Mouse (Mus musculus): ENCODE measurements around the gene Tprg. TPM values are rescaled to one million over a fixed set of nuclear protein-coding genes. Genes with fewer than 3 reads are reported as not detected.

Tprg gene
- total RNA-seq, 2 experiments from 2014 or later: not detected

DNA sequence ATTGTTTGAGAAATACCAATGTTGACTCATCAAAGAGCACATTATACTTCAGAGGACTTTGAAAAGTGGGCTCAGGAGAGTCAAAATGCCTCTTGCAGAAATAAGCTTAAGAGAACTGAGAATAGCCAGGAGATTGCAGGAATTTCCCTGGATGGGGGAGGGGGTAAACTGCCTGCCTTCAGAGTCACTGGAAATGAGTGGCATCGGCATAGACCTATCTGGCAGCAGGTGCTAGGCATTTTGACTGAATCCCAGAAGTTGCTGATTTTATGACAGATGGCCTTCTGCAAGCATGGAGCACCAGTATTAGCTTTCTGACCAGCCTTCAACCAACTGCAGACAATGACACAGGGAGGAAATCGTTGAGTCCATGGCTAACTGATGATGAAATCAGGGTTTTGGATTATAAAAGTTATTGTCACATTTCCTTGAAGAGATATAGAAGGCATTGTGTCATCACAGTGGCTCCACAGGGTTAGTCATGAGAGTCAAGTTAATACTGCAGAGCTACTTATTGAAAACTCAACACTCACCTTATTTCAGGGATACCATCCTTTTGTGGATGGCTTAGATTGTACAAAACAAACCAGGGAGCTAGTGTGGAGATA is 39.1 kb downstream of the Tprg start:
- intact Hi-C loops (cut with DNase I): no loop called here
- no peak for DNase-seq

DNA sequence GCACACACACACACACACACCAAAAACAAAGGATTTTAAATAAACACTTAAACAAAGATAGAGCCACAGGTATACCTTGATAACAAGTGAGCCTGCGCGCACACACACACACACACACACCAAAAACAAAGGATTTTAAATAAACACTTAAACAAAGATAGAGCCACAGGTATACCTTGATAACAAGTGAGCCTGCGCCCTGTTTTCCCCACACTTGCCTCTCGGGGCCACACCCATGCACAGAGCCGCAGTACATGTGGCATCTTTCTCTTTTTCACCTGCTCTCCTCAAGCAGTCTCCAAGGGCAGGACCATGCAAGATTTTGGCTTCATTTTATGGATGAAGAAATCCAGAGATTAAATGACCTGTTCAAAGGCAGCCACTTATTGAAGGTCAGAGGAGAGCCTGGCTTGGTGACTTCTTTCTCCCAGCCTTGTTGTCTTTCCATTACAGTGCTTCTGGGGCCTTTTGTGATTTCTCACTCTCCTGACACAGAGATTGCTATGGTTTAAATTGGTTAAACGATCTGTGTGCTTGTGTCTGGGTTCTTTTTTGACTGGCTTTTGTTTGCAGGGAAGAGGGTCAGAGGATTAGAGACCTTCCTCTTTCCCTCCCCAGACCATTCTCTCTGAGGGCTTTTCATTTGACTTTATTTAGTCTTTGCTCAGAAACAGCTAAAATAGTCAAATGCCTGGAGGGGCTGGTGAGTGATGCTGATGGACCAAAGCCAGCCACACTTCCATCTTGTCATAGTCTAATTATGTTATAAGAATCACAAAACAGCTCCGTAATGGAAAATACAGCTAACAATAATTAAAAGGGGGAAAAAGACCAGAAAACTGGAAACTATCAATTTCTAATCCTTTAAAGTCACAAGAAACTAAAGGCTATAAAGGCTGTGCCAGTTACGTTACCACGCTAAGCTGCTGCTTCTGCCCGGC is 46.9 kb downstream of the Tprg start:
- intact Hi-C loops (cut with DNase I): no loop called here
- DNase-seq: no peak

DNA sequence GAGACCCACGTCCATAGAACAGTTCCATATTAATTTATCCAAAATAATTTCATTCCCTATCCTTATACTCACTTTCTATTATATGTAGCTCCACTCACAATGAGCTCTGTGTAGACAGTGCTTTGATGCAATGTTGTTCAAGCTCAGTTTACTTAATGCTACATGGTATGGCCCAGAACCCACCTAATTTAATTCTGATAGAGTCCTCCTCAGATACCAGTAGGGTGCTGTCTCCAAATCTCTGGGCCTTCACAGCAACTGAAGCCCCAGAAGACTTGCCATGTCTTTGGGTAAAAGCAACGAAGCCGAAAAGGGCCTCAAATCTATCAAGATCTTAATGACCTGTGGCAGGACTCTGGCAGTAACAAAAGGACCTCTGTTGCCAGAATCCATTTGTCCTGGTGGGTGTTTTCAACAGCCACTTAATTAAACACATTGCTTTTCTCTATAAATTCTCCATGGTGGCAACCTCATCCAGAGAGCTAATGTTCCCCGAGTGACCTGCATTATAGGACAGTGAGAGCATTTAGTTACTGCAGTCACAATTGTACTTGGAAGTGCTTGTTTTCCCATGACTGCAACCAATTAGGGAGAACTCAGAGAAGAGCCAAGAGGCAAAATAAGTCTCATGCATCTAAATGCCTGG is 48.6 kb downstream of the Tprg start:
- no peak for DNase-seq
- intact Hi-C loops (cut with DNase I): no loop called here

DNA sequence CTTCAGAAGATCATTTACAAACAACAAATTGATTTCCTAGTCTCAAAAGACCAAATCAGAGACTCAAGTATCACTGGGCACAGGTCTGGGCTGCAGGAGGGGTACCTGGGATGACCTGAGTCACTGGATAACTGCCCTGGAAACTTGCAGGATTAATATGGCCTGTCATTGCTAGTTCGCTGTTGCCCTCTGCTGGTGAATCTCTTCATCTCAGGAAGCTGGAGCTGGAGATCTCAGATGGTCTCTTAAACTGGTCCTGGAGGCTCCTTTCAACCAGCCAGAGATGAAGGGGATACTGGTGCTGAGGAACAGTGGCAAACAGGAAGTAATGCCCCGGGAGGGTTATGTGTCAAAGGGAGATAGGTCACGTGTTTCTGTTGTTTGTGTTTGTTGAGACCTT is 63.0 kb downstream of the Tprg start:
- intact Hi-C loops (cut with DNase I): loop anchor here (2.0 to 5.0 kb wide), 3 partner anchors 283 to 1387 kb away; no protein-coding TSS in a partner anchor
- peak; percentile 42 to 47 for DNase-seq

DNA sequence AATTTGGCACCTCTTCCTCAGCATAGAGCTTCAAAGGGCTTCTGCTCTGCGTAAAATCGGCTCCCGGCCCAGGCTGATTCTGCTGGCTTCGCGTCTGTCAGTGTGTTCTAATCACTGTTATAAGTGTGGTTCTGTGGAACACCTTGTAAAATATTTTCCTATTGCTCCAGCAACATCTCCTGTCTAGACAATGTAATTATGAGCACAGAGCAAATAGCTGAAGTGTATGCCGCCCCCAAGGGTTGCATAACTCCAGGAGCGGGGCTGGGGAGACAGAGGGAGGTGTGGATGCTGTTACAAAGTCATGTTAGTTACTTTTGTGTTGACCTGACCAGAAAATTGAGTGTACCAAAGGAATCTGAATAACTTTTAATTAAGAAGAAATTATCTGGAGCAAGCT is 81.2 kb downstream of the Tprg start:
- DNase-seq: no peak
- intact Hi-C loops (cut with DNase I): no loop called here

DNA sequence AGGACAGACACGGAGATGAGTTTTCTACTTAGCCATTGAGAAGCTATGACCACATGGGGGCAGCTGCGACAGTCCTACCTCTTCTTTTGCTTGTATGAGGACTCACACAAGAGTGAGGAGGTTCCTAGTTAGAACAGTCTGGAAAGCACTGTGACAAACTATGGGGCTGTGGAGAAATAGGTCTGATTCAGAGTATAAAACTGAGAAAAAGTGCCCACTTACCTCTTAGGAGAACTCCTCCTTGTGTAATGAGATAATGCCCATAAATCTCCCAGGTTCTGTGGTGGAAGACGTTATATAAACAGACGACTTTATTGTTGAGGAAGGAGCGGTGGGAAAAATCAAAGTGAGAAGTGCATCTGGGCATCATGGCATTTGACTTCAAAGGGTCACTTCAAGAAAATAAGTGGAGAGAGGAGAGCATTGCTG is 83.4 kb downstream of the Tprg start:
- intact Hi-C loops (cut with DNase I): no loop called here
- DNase-seq: no peak

DNA sequence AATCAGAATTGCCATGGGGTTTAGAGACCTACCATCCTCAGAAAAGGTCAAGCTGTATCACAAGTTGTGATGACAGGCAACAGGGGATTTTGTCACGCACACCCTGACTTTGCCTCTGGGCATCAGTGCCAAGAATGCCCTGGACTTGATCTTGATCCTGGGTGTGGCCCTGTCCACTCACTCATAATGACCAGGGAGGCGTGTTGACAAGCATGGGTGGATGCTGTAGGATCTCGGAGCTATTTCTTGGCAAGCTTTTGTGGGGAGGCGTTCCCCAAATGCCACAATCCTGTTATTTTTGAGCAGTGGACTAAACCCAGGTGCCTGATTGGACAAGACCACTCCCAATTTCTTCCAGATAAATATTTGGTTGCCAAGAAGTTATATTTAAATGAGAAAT is 87.5 kb downstream of the Tprg start:
- DNase-seq: no peak

DNA sequence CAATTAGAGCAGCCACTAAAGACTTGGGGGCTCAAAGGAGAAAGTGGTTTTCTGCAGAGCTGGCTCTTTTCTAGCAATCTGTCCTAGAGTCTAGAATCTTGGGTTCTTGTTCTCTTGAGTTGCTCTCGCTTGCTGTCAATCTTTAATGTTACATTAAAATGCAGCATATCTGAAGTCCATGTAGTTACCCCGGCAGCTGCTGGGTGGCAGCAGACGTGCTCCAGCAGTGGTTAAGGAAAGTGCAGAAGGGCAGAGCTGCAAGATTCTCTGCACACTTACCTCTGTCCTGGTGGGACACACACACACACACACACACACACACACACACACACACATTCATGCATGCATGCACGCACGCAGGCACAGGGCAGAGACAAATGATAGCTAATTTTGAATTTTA is 88.2 kb downstream of the Tprg start:
- no peak for DNase-seq

More for the DNA sequence above, 87.5 kb downstream of the Tprg start:
- intact Hi-C loops (cut with DNase I): no loop called here

DNA sequence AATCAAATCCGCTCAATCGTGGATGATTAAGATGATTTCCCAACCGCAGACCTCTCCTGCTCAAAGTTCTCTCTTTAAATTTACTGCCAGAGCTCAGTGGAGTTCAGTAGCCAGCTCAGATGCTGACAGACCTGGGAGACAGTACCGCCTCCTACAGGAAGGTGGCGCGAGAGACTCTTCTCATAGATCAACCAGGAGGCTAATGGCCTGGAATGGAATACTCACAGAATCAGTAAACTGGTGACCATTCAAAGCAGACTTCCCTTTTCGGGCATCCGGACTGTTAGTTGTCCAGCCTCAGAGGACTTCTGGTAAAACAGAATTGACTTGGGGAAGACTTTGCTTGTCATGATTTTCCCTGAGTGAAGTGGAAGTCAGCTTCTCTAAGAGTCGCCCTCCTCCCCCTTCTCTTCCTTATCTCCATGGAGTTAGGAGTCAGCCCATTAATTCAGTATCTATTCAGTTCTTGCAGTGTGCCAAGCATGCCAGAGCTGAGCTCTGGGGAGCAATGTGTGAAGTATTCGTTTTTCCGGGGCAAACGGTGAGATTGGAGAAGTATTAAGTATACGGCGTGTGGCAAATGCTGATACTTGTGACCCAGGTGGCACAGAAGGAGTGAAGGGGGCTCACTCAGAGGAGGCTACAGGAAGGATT is 90.2 kb downstream of the Tprg start:
- DNase-seq: peak; percentile 63 to 78
- intact Hi-C loops (cut with DNase I): loop anchor here (1.0 kb wide), 1 partner anchor 575 kb away; no protein-coding TSS in a partner anchor

More for the DNA sequence above, 88.2 kb downstream of the Tprg start:
- intact Hi-C loops (cut with DNase I): no loop called here

DNA sequence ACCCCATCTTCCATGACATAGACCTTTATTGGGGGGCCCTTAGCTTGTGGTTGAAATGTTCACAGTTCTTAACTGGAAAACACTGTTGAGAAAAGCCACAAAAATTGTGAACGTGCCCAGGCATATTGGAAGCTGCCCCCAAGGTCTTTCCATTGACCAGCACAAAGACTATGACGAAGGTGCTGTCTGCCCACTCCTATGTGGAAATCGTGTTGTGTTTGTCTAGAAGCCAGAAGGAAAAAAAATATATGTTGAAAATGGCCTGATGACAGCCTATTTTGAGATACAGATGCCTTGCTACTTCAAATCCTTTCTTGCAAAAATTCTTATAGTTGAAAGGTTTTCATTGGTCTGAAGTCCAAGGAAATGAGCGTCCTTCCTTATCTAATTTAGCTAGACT is 91.1 kb downstream of the Tprg start:
- DNase-seq: no peak
- intact Hi-C loops (cut with DNase I): no loop called here

DNA sequence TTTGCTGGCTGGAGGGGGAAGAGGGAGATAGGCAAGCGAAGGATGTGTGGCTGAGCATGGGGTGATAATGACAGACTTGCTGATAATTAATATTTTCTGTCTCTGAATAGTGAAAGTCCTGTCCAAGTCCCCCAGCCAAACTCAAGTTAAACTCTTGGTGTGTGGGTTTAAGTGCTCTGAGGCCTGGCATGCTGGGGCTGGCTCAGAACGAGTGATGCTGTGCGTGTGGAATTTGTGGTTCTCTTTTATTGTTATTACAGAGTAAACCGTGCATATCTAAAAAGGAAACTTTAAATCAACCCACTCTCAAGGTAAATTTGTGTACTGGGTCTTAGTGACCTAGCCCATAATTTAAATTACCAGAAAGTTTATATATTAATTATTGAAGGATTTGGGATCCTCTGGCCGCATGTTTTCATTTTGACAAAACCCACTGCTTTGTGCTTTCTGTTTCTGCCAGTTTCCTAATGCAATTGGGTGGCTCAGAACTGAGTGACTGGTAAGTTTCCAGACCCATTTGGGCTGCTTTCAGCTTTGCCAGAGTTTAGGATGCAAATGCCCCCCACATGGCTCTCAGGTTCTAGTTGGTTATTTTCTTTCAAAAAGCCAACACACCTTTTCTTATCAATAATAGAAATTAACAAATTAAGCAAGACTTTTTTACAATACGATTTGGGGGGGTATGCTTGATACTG is 99.0 kb downstream of the Tprg start:
- intact Hi-C loops (cut with DNase I): no loop called here
- DNase-seq: no peak

DNA sequence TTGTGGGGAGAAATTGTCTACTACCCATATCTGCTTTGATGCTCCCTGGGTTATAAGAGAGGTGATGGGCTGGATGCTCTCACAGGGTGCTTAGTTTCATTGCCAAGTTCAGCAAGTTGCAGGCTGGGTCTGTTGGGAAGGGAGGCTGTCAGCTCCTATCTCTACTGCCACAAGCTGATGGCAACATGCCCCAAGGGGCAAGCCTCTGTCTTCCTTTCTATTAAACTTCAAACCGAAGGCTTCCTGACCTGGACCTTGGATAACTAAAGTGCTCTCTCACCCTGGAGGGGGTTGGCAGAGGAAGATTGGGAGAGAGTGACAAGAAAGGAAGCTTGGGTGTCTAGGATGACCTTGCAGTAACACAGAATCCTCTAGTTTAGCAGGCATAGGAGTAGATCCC is 108.1 kb downstream of the Tprg start:
- intact Hi-C loops (cut with DNase I): no loop called here
- no peak for DNase-seq

DNA sequence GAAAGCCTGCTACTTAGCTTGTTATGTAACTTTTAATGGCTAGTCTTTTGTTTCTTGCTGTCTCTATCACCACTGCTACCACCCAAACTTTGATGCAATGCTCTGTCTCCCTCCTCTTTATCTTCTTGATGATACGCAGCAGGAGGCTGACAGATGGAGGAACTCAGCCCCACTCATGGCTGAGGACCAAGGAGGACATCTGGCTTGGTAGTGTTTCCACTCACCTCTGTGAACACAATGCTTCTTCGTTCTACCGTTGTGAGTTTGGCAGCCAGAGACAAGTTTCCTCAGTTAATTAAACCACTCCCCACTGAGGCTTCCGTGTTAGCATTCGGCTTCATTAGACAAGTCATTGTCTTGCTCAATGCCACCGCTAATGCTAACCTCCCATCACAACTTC is 117.5 kb downstream of the Tprg start:
- intact Hi-C loops (cut with DNase I): no loop called here
- no peak for DNase-seq

DNA sequence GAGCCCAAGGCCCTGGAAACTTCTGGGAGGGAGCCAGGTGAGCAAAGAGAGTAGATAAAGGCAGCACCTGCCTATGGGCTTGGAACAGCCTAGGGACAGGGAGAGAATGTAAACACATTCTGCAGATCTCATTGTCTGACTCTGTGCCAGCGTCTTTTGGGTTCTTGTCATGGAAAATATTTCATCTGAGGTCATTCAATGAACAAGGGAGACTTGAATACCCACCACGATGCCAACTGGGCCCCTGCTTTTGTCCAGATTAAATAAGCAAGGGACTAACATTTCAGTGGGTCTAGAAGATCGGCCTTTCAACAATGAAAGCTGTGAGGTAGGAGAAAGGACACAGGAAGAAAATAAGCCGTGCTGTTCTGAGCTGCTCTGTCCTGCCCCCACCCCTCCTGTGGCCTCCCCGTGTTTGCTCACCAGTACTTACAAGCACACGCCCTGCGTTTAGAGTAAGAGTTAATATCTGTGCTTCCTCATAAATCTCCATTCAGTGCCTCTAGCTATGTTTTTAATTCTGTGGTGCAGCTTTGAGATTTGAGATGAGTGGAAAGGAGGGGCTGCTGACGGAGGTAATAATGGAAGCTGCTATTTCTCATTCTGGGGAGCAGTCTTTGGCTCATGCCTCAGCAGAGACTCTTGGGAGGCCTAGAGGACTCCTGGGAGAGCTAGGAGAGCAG is 120.7 kb downstream of the Tprg start:
- DNase-seq: peak in 1 of 2 experiments; percentile 10
- intact Hi-C loops (cut with DNase I): no loop called here

DNA sequence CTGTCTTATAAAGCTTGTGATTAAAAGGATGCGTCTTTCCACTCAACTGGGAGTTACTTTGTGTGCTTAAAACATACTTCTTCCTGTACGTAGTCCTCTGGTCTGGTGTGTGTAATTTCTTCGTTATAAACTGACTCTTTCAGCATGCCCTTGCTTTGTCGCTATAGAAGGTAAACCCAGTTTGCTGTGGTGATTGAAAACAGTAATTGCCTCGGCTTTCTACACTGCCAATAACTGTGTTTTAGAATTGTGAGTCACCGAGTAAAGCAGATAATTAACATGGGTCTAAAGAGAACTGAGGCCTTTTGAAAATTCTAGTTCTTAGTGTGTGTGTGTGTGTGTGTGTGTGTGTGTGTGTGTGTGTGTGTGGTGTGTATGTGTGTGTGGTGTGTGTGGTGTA is 121.4 kb downstream of the Tprg start:
- no peak for DNase-seq
- intact Hi-C loops (cut with DNase I): no loop called here

DNA sequence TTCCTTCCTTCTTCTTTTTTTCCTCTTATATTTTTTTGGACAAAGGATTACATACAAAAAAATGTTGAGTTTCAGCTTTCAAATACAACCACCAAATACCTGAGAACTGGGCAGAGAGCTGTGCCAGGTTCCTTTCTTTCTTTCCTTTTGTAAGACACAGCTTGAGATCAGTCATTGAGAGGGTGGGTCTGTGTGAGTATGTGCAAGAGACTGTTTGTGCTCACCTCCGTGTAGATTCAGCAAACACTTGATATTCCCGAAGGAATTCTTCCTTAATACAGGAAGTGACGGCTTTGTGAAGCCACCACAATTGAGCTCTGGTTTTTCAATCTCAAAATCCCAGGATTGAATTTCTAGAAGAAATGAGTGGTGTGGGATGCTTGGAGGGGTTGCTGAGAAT is 124.7 kb downstream of the Tprg start:
- intact Hi-C loops (cut with DNase I): no loop called here
- DNase-seq: no peak

DNA sequence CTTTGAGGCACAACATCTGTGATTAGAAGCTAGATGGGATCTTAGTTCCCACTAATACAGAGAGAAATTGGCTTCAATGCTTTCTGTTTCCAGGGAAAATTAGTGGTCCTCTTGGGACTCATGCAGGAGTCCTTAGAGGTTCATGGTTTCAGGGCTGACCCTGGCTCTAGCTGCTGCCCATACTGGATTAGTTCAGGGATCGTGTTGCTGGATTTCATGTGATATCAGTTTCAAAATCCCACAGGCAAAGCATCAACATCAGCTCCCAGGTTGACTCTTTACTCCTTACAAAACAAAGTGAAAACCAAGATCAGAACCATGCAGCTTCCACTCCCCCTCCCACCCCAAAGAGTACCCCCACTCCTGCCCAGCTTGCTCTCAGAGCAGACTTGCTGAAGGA is 127.3 kb downstream of the Tprg start:
- intact Hi-C loops (cut with DNase I): no loop called here
- DNase-seq: no peak

DNA sequence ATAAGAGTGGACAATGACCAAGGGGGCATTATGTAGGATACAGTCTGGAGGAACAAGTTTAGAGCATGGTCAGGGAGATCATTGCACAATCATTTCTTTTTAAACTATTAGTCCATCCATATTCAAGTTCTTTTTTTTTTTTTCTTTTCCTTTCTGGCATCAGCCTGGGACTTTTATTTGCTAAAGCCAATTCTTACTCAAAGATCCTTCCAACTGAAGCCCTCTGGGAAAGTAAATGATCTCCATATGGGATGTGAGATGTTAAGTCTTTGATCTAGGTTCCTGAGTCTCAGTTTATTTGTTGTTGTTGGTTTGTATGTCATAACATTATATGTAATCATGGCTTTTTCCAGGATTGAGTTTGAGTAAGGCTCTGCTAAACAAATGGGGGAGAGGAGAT is 128.6 kb downstream of the Tprg start:
- no peak for DNase-seq
- intact Hi-C loops (cut with DNase I): no loop called here

DNA sequence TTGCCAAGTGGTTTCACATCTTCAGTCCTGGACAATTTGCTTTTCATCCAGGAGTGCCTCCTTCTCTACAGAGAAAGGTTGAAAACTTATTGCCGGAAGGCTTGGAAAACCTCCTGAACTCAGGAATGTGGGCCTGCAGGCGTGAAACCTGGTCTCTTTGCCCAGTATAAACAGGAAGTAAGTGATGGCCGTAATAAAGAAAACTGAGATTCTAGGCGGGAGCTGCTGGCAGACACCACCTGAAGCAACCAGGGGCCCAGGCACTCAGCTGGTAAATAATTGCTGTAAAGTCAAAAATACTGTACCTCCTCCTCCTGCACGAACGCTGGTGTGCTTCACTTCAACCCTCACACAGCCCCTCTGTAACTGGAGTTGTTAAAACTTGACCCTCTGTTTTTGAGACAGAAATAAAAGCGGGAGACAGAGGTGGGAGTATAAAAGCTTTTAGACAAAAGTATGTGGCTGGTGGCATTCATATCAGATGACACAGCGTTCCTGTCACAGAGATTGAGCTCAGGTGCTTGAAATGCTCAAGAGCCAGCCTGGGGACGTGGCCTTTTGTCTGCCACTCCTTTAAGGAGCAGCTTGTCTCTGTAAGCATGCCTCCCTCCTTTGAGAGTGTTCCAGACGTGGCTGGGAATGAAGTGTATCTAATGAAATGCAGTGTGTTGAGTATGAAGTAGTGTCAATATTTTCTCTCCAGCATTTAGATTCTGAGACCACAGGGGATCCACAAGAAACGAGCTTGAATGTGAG is 131.4 kb downstream of the Tprg start:
- DNase-seq: no peak
- intact Hi-C loops (cut with DNase I): no loop called here

Measured in heart, postnatal 36 days (tissue).